Mouse (Mus musculus) liver, embryonic 14.5 days (tissue): ENCODE results near the gene Brd2. TPM values are rescaled to one million over a fixed set of nuclear protein-coding genes. Genes with fewer than 3 reads are reported as not detected.
A peak's percentile ranks its signal among the peaks of the same experiment; 100 is the strongest.

ENCODE experiments used
- ATAC-seq: fragments of 200-750 bp; cut with Nextera tagmentation; 2 replicates; pipeline ENCODE4 v1.8.0; 2017; ENCODE audit warnings: moderate number of reproducible peaks, mild to moderate bottlenecking, moderate library complexity; ENCODE audit not compliant: insufficient read depth
- DNase-seq, 3 experiments: peaks; one replicate each; pipeline ENCODE4 v3.0.0-alpha.2; 2012 to 2013; ENCODE audit warnings: low read depth in 3 of 3, low spot score in 3 of 3
- H3K27ac ChIP-seq: fragments of 300-500 bp; sonication (generic); 2 replicates; pipeline ENCODE4 v1.5.1; 2014; ENCODE audit warnings: moderate library complexity, mild to moderate bottlenecking, control low read depth, inconsistent platforms
- H3K27me3 ChIP-seq: fragments of 300-500 bp; sonication (generic); 2 replicates; pipeline ENCODE4 v1.6.1; 2014; ENCODE audit warnings: mild to moderate bottlenecking, low read length, moderate library complexity; ENCODE audit not compliant: control insufficient read depth, insufficient read depth
- H3K36me3 ChIP-seq: fragments of 300-500 bp; sonication (generic); replicated peaks from 2 replicates; pipeline ENCODE4 v1.6.1; 2014; ENCODE audit warnings: low read depth; ENCODE audit not compliant: control insufficient read depth, insufficient read depth
- H3K4me1 ChIP-seq, 2 experiments: fragments of 200-500 bp in 1 of 2; fragments of 300-500 bp in 1 of 2; sonication (generic) in 1 of 2; replicated peaks; 2 replicates each; pipeline ENCODE4 v1.6.1; 2012 to 2014; ENCODE audit warnings: antibody characterized with exemption in 1 of 2, inconsistent platforms in 1 of 2, low read length in 1 of 2; ENCODE audit not compliant: control insufficient read depth in 2 of 2, insufficient read depth in 2 of 2
- H3K4me2 ChIP-seq: fragments of 300-500 bp; sonication (generic); 2 replicates; pipeline ENCODE4 v1.6.1; 2014; ENCODE audit warnings: low read depth, mild to moderate bottlenecking, control low read depth, moderate library complexity
- H3K4me3 ChIP-seq, 2 experiments: fragments of 200-500 bp in 1 of 2; fragments of 300-500 bp in 1 of 2; sonication (generic) in 1 of 2; 2 replicates each; pipeline ENCODE4 v1.5.1; 2012 to 2014; ENCODE audit warnings: low read depth in 2 of 2, low read length in 2 of 2, mild to moderate bottlenecking in 2 of 2, control low read depth in 1 of 2, inconsistent platforms in 1 of 2, moderate library complexity in 1 of 2; ENCODE audit not compliant: insufficient read depth in 1 of 2
- H3K9ac ChIP-seq: fragments of 300-500 bp; sonication (generic); replicated peaks from 2 replicates; pipeline ENCODE4 v1.6.1; 2014; ENCODE audit warnings: mild to moderate bottlenecking, control low read depth, moderate library complexity
- H3K9me3 ChIP-seq: fragments of 300-500 bp; sonication (generic); 2 replicates; pipeline ENCODE4 v1.6.1; 2016; ENCODE audit warnings: low read length, mixed read lengths; ENCODE audit not compliant: control insufficient read depth
- CTCF ChIP-seq: IDR thresholded peaks from 2 replicates; pipeline ENCODE4 v1.5.1; 2016; ENCODE audit warnings: antibody characterized with exemption, low read depth, control low read depth
- EP300 ChIP-seq: IDR thresholded peaks from 2 replicates; pipeline ENCODE4 v1.6.1; 2016; ENCODE audit warnings: antibody characterized with exemption, low read depth
- WGBS: fragments of 180-500 bp; shearing (Covaris S2); extraction: QIAGEN DNeasy Blood & Tissue Kit; methylation state at CpG from one replicate; pipeline ENCODE4 v1.1.7; 2014; ENCODE audit not compliant: insufficient replicate concordance; 5-methylcytosine and 5-hydroxymethylcytosine counted together
- polyA plus RNA-seq, 2 experiments: library from polyadenylated mRNA; depleted of rRNA in 1 of 2; stranded (reverse) in 1 of 2; unstranded in 1 of 2; fragments of >200 nt; fragmentation: Nextera tagmentation in 1 of 2; extraction: Ambion mirVana in 1 of 2; gene quantifications; 2 replicates each; pipeline versions ENCODE4 v1.2.1 to v1.2.3; 2012 to 2014

Gene Brd2
- polyA plus RNA-seq, 2 experiments = 28.8 to 48.7 TPM

- Histone ChIP-seq H3K9me3 (no peaks in the 10 kb centered on the region), H3K36me3 (peaks cover 43% of the 10 kb centered on the region), H3K27me3 (no peaks in the 10 kb centered on the region), H3K9ac (peak within 1 kb of the TSS; percentile 99), H3K4me3 (peak within 1 kb of the TSS; percentile 88 to 97), H3K4me2 (peak within 1 kb of the TSS; percentile 100), H3K4me1 (peaks cover 16 to 20% of the 10 kb centered on the region in 2 experiments), H3K27ac (peak within 1 kb of the TSS; percentile 99)
- under 1% methylated on average over 96 of the region's 96 CpGs for WGBS
- TF ChIP-seq EP300 (peak; percentile 43; the same call in 1 of the 2 replicates), CTCF (no peak)
- ATAC-seq (peak; percentile 77), DNase-seq (peak; percentile 98 to 99 (median 98))
These were observed 2.9 kb downstream of the Brd2 start, which contains the start of gene H2-DMa for GRCm38 (mm10) chr17:34119249-34120179. H2-DMa (plus strand) TSS chr17:34119541.

- Histone ChIP-seq H3K27me3 (no peaks in the 10 kb centered on the region), H3K4me2 (peak overlapping the region; percentile 97), H3K9ac (peak overlapping the region; percentile 92), H3K36me3 (peaks cover 49% of the 10 kb centered on the region), H3K4me1 (peaks cover 14 to 20% of the 10 kb centered on the region in 2 experiments), H3K4me3 (peak overlapping the region; percentile 88 to 97), H3K27ac (peak overlapping the region; percentile 55), H3K9me3 (no peaks in the 10 kb centered on the region)
- ATAC-seq = peak; percentile 36
- DNase-seq = no peak
- TF ChIP-seq EP300 (no peak), CTCF (0 out of 2 replicates have a peak, but pooled peaks have one; percentile 2)
- under 1% methylated on average over 38 of the region's 38 CpGs for WGBS
These were observed 3.6 kb downstream of the Brd2 start for GRCm38 (mm10) chr17:34118873-34119248.

- WGBS = under 1% methylated on average over 65 of the region's 67 CpGs
- Histone ChIP-seq H3K27me3 (no peaks in the 10 kb centered on the region), H3K9ac (peak overlapping the region; percentile 92), H3K9me3 (no peaks in the 10 kb centered on the region), H3K4me3 (peak overlapping the region; percentile 88 to 97), H3K4me1 (peaks cover 9 to 16% of the 10 kb centered on the region in 2 experiments), H3K27ac (peak overlapping the region; percentile 55), H3K36me3 (peaks cover 55% of the 10 kb centered on the region), H3K4me2 (peak overlapping the region; percentile 97)
- ATAC-seq (no peak), DNase-seq (no peak)
- TF ChIP-seq CTCF (no peak), EP300 (no peak)
These were observed 4.1 kb downstream of the Brd2 start for GRCm38 (mm10) chr17:34118113-34118872.

GRCm38 (mm10) chr17:34117421-34118112 lies 4.9 kb downstream of the Brd2 start:
- Histone ChIP-seq H3K9ac (peak overlapping the region; percentile 92), H3K36me3 (peaks cover 62% of the 10 kb centered on the region), H3K4me2 (peak overlapping the region; percentile 97), H3K4me1 (peaks cover 9 to 14% of the 10 kb centered on the region in 2 experiments), H3K9me3 (no peaks in the 10 kb centered on the region), H3K27ac (peak overlapping the region; percentile 52), H3K27me3 (no peaks in the 10 kb centered on the region), H3K4me3 (peak overlapping the region; percentile 88 to 97)
- 2% methylated on average over 5 of the region's 5 CpGs for WGBS
- ATAC-seq = no peak
- TF ChIP-seq EP300 = no peak
- TF ChIP-seq CTCF = no peak
- DNase-seq = peak in 2 of 3 experiments; percentile 34 to 61
